Mouse (Mus musculus) heart, postnatal 0 days (tissue): ENCODE results near the gene Tff1. TPM values are rescaled to one million over a fixed set of nuclear protein-coding genes. Genes with fewer than 3 reads are reported as not detected.

Experiments
- ATAC-seq: fragments of 200-750 bp; cut with Nextera tagmentation; 2 replicates; pipeline ENCODE4 v1.8.0; 2017; ENCODE audit warnings: low read depth, moderate number of reproducible peaks, moderate library complexity; ENCODE audit not compliant: insufficient read depth
- DNase-seq: peaks from one replicate; pipeline ENCODE4 v3.0.0-alpha.2; 2016; ENCODE audit warnings: low spot score
- H3K27ac ChIP-seq: fragments of 300-500 bp; sonication (generic); 2 replicates; pipeline ENCODE4 v1.5.1; 2014; ENCODE audit warnings: low read depth, mild to moderate bottlenecking
- H3K27me3 ChIP-seq: fragments of 300-500 bp; sonication (generic); 2 replicates; pipeline ENCODE4 v1.6.1; 2014; ENCODE audit warnings: low read length, mixed read lengths; ENCODE audit not compliant: control insufficient read depth, insufficient read depth
- H3K36me3 ChIP-seq: fragments of 300-500 bp; sonication (generic); replicated peaks from 2 replicates; pipeline ENCODE4 v1.6.1; 2014; ENCODE audit warnings: low read length, mixed read lengths; ENCODE audit not compliant: control insufficient read depth, insufficient read depth
- H3K4me1 ChIP-seq: fragments of 300-500 bp; sonication (generic); 2 replicates; pipeline ENCODE4 v1.6.1; 2014; ENCODE audit warnings: antibody characterized with exemption; ENCODE audit not compliant: control insufficient read depth, insufficient read depth
- H3K4me2 ChIP-seq: fragments of 300-500 bp; sonication (generic); 2 replicates; pipeline ENCODE4 v1.6.1; 2014; ENCODE audit warnings: low read depth, mild to moderate bottlenecking, low read length, moderate library complexity
- H3K4me3 ChIP-seq: fragments of 300-500 bp; sonication (generic); 2 replicates; pipeline ENCODE4 v1.5.1; 2014; ENCODE audit warnings: low read depth, low read length
- H3K9ac ChIP-seq: fragments of 300-500 bp; sonication (generic); replicated peaks from 2 replicates; pipeline ENCODE4 v1.6.1; 2014; ENCODE audit warnings: low read depth, low read length, mixed read lengths
- H3K9me3 ChIP-seq: fragments of 300-500 bp; sonication (generic); replicated peaks from 2 replicates; pipeline ENCODE4 v1.6.1; 2016; ENCODE audit warnings: low read length; ENCODE audit not compliant: control insufficient read depth
- CTCF ChIP-seq: IDR thresholded peaks from 2 replicates; pipeline ENCODE4 v1.5.1; 2016; ENCODE audit warnings: antibody characterized with exemption, control low read depth, low read depth
- EP300 ChIP-seq: IDR thresholded peaks from 2 replicates; pipeline ENCODE4 v1.6.1; 2016; ENCODE audit warnings: antibody characterized with exemption, low read depth
- WGBS: fragments of 180-500 bp; shearing (Covaris S2); extraction: QIAGEN DNeasy Blood & Tissue Kit; methylation state at CpG from one replicate; pipeline ENCODE4 v1.1.7; 2014; 5-methylcytosine and 5-hydroxymethylcytosine counted together
- polyA plus RNA-seq: library from polyadenylated mRNA; unstranded; fragments of >200 nt; fragmentation: Nextera tagmentation; extraction: Ambion mirVana; gene quantifications from 2 replicates; pipeline ENCODE4 v1.2.1, GENCODE M21; 2015
- total RNA-seq: library from RNA; depleted of rRNA; stranded (reverse); fragments of >200 nt; gene quantifications from 2 replicates; pipeline ENCODE4 v1.2.3, GENCODE M21; 2014; ENCODE audit warnings: low replicate concordance

Tff1 gene
- total and polyA plus RNA-seq, 2 experiments from 2014 or later, result not detected

- H3K9me3 ChIP-seq, result no peaks in the 10 kb centered on the region
- no peaks in the 10 kb centered on the region for H3K4me1 ChIP-seq
- H3K4me3 ChIP-seq, result no peak overlapping the region
- WGBS, result 45% methylated on average over 8 of the region's 8 CpGs
- DNase-seq, result no peak
- H3K27me3 ChIP-seq, result no peaks in the 10 kb centered on the region
- H3K36me3 ChIP-seq, result no peaks in the 10 kb centered on the region
- no peak overlapping the region for H3K9ac ChIP-seq
- ATAC-seq, result no peak
- H3K4me2 ChIP-seq, result no peak overlapping the region
- TF ChIP-seq CTCF (no peak), EP300 (no peak)
- H3K27ac ChIP-seq, result no peak overlapping the region
Measured at GRCm38 (mm10) chr17:31153785-31154184, 11.3 kb downstream of the Tff1 start.

GRCm38 (mm10) chr17:31152966-31153499 is 12.0 kb downstream of the Tff1 start:
- no peak overlapping the region for H3K4me3 ChIP-seq
- 63% methylated on average over 9 of the region's 9 CpGs for WGBS
- H3K27ac ChIP-seq, result no peak overlapping the region
- H3K9me3 ChIP-seq, result no peaks in the 10 kb centered on the region
- no peak for DNase-seq
- no peak for ATAC-seq
- no peaks in the 10 kb centered on the region for H3K36me3 ChIP-seq
- H3K4me1 ChIP-seq, result no peaks in the 10 kb centered on the region
- no peak overlapping the region for H3K9ac ChIP-seq
- no peak for TF ChIP-seq CTCF
- TF ChIP-seq EP300, result no peak
- no peak overlapping the region for H3K4me2 ChIP-seq
- H3K27me3 ChIP-seq, result no peaks in the 10 kb centered on the region

DNA sequence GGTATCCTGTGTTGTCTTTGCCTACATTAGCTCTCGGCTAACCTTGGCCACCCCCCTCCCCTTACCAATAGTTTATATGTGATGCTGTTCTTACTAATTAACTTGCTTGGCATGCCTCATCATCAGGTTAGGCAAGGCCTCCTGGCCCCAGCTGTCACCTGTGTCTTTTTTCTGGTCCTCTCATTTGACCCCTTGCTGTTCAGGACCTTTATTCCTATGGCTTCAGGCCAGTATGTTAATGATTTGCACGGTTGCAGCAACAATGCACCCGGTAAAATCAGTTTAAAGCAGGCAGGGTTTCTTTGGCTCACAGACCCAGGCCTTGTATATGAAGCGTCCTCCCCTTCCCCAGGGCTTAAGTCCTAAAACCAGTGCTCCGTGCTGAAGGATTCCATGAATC is 12.6 kb downstream of the Tff1 start:
- Histone ChIP-seq H3K36me3 (no peaks in the 10 kb centered on the region), H3K9ac (no peak overlapping the region), H3K4me2 (no peak overlapping the region), H3K27ac (no peak overlapping the region), H3K27me3 (no peaks in the 10 kb centered on the region), H3K4me1 (no peaks in the 10 kb centered on the region), H3K9me3 (no peaks in the 10 kb centered on the region), H3K4me3 (no peak overlapping the region)
- TF ChIP-seq CTCF, result no peak
- no peak for TF ChIP-seq EP300
- WGBS, result 67% methylated on average over 5 of the region's 5 CpGs
- no peak for ATAC-seq
- DNase-seq, result no peak

DNA sequence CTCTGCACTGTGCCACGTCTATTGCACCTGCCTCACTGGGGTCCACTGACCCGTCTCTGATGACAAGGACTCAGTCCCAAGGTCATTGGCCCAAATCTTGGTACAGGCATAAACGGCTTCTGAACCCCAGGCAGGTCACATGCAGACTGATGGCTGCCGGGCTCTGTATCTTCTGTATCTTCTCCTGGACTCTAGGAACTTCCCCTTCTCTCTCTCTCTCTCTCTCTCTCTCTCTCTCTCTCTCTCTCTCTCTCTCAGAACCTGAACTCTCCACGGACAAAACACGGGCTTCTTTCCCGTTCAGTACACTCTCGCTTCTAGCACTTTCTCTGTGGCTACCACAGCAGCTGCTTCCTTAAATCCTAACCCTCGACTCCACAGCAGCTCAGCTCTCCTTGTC is 19.1 kb downstream of the Tff1 start:
- DNase-seq (no peak), ATAC-seq (no peak)
- Histone ChIP-seq H3K27me3 (no peaks in the 10 kb centered on the region), H3K36me3 (no peaks in the 10 kb centered on the region), H3K27ac (no peak overlapping the region), H3K9ac (no peak overlapping the region), H3K4me2 (no peak overlapping the region), H3K9me3 (no peaks in the 10 kb centered on the region), H3K4me1 (no peaks in the 10 kb centered on the region), H3K4me3 (no peak overlapping the region)
- TF ChIP-seq EP300 (no peak), CTCF (no peak)
- WGBS, result 71% methylated on average over 9 of the region's 9 CpGs

DNA sequence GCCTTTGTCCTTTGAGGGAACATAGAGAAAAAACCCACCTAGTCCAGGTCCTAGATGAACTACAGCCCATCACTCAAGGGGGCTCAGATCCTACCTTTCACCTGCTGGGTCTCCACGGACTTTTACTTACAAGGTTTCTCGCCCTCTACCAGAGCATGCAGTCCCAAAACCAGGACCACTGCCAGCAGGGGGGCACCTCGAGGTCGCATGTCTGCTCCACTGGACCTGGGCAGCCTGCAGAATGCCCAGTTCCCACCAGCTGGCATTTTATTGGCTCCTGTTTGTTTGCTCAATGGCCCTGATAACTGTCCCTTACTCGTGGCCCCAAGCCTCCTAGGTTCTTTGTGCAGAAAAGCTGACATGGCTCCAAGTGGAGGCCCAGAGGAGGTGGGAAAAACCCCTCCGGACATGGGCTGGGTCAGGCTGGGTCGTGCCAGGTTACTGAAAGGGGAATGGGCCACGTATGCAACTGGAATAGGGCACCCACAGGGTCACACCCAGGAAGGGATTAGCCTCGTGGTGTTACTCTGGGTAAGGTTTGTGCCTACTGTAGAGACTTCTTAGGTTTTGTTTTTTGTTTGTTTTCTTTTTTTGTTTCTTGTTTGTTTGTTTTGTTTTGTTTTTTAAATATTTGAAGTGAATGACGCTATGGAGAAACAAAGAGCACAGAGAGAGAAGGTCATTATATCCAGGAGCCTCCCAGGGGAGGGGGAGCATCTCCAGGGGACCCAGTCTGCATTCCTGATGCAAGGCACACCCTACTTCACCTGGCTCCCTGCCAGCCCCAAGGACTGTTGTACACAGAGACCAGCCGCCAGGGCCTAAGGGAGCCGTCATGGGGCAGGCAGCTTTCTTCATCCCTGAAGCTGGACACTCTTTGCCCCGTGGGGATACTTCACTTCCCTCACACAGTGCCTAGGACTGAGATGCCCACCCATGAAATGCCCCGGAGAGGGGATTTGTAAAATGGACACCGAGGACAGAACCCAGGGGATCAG is 20.7 kb downstream of the Tff1 start, which contains the start of gene Tff2:
Tff2 (minus strand) TSS at position 243 of the 998 bp plus-strand sequence.
- ATAC-seq (no peak), DNase-seq (no peak)
- Histone ChIP-seq H3K27ac (no peak within 1 kb of the TSS), H3K4me3 (no peak within 1 kb of the TSS), H3K4me1 (no peaks in the 10 kb centered on the region), H3K9ac (no peak within 1 kb of the TSS), H3K27me3 (no peaks in the 10 kb centered on the region), H3K4me2 (no peak within 1 kb of the TSS), H3K36me3 (no peaks in the 10 kb centered on the region), H3K9me3 (no peaks in the 10 kb centered on the region)
- TF ChIP-seq CTCF, result no peak
- TF ChIP-seq EP300, result no peak
- WGBS, result 56% methylated on average over 15 of the region's 15 CpGs
